Mouse (Mus musculus) kidney, adult 18-20 months (tissue): Measurements from ENCODE around the gene Exoc6.
A peak's percentile ranks its signal among the peaks of the same experiment; 100 is the strongest.

ENCODE experiments used
- DNase-seq: peaks from one replicate; pipeline ENCODE4 v3.0.0; 2021

Gene Exoc6

DNA sequence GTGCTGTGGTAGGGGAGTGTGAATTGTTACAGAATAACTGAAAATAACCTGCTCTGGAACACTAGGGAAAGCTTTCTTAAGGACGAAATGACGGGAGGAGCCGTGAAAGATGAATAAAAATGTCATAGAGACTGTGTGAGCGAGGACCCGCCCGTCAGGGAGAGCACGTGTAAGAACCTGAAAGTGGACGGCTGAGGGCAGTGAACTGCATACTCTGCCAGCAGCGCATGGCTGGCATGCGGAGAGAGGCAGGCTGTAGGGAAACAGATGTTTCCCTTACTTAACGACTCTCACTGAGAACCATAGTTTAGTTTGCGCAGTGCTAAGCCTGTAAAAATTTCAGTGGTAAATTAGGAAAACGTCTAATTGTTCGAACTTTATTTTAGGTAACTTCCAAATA, 35.0 kb downstream of the Exoc6 start:
- DNase-seq = no peak

DNA sequence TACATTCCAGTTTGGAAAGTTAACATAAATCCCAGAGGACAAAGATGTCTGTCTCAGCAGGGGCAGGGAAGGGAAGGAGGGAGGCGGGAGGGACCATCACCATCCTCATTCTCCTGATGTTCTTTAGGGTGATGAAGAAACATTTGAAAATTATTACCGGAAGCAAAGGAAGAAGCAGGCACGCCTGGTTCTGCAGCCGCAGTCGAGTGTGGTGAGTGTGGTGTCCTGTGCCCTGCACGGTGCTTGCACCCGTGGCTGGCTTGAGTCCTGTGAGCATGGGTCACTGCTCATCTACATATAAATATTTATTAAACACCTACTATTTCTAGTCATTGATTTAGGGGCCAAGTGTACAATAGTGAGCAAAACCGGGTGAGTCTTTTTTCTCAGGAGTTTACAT, 35.5 kb downstream of the Exoc6 start:
- DNase-seq = peak; percentile 23

DNA sequence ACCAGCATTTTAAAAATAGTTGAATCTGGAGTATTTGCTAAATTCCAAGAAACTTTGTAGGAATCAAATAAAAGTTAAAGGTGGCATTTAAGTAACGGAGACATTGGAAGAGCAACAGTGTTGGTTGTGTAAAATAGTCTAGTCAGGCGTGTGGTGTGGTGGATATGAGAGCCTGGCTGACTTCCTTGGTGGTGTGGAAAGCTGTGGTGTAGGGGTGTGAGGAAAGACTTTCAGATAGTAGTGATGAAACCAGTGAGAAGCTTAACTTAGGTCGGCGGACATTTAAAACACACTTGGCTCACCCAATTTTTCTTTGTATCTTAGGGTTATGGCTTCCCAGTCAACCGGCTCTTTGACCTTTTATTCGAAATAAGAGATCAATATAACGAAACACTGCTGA, 40.3 kb downstream of the Exoc6 start:
- DNase-seq = no peak

DNA sequence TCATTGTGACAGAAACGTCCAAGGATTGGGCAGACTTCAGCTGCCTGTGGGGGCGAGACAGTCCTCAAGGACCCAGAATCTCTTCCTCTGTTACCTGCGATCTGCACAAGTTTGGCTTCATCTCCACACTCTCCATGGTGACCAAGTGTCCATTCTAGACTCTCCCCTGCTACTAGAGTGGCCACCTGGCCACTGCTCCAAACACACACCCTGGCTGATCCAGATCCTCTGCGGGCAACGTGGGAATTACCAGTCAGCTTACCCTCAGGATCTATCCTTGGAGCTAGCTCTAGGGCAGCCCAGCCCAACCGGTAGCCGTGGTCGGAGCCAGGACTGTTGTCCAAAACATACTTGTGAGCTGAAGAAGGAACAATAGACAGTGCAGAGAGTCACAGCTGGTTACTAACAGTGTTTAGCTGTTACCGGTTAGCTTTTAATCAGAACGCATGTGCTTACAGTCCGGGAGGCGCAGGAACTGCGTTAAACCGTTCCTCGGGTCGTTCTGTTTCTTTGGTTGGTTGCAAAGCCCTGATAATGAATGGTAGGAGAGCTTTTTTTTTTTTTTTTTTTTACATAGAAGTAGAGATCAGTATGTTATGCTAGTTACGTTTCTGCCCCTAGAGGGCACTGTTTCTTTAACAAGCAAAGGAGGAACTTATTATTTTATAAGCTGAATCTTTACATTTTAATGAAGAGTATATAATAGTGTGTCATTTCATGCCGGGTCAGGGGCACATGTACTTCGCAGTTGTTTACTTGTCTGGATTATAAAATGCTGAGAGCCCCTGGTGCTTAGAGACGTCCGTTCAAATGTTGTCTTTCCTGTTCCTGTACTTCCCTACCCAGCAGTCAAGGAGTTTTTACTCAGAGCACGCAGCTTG, 52.0 kb downstream of the Exoc6 start:
- DNase-seq = no peak

DNA sequence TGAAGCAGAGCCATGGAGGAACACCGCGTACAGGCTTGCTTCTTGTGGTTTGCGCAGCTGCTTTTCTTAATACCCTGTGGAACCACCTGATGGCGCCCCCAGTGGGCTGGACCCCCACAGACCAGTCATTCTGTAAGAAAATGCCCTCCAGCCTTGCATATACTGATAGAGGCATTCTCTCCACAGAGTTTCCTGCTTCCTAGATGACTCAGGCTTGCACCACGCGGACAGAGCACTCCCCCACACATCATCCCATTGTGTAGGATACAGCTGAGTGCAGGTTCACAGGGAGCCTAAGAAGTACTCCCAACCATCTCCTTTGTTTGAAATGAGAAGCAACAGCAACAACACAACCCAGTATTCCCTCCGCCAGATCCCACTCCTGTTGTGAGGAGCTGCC, 59.8 kb downstream of the Exoc6 start:
- DNase-seq = no peak

DNA sequence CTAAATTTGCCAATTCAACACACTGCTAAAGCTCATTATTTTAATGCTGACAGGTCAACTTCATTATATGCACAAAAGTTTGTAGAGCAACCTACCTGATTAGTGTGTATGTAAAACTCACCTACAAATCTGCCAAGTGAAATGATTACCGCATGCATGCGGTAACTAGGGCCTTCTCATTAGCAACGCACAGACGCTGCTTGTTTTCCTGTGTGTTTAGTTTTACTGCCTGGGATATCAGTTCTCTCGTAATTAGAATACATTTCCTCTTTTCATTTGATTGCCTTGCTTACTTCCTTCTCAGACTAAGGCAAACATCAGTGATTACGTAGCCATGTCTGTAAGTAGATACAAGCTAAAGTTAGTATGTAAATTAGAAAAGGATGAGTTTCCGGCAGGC, 62.7 kb downstream of the Exoc6 start:
- no peak for DNase-seq

DNA sequence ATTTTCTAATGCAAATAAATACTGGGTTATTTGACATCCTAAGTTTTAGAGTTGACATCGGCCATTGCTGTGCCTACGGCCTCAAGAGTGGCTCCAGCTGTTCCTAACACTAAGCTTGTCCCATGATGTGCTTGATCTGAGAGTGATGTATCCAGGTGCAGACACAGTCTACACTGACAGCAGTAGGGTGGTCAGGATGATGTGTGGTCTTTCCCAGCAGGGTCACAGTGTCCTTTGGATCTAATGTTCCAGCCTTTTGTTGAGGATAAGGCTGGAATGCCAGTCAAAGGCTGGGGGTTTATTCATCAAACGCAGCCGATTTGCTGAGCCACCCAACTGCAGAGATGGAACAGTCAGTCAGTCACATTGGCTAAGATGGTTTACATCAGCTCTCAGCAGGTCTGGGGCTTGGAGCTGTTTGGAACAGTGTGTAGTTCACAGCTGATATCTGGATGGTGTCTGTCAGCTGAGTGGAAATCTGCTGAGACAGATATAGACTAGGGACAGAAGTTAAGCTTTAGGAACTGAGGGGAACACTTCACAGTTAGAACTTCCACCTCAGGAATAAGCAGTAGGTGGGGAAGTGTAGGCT, 64.9 kb downstream of the Exoc6 start:
- no peak for DNase-seq

DNA sequence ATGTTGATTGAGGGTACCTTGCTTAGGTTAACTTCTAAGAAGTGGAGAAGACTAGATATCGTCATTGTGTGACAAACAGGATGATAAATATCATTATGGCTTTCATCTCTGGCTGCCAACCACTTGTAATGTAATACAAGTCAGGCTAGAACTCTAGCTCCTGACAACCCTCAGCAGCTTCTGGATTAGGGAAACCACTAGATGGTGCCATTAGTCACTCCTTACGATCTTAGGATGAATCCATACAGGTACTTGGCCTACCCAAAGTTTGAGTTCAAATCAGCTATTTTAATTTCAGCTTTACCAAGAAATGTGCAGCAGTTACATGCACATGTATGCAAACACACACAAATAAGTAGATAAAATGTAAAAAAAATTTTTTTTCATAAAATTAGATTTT, 97.8 kb downstream of the Exoc6 start:
- DNase-seq = no peak

DNA sequence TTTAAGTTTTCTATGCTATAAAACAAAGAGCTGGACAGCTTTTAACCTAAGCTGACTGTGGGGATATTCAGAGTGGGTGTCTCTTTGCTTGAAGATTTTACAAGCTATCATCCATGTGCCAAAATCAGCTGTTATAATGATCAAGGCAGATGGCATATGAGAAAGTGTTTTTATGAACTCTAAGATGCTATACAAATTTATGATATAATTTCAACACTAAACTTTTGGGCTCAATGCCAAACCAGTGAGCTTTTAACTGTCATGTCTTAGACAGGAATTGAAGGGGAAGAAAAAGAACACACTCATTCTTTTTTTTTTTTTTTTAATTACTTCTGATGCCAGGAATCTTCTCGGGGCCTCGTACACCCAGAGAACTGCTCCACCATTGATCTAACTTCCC, 100.3 kb downstream of the Exoc6 start:
- no peak for DNase-seq

DNA sequence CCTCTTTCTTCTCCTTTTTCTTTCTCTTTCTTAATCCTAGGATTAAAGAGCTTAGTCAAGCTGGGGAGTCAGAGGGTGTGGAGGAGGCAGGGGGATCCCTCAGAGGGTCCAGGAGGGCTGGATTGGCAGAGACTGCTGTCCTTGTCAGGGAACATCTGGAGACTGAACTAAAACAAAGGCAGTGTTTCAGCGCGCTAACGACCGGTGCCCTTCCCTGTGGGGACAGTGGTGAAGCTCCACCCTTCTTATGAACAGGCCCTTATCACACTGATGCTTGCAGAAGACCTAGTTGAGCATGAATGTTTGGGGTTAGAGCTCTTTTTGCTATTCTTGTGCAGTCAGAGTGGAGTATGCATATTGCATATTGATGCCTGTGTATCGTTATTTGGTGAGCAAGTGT, 103.8 kb downstream of the Exoc6 start:
- DNase-seq = no peak

DNA sequence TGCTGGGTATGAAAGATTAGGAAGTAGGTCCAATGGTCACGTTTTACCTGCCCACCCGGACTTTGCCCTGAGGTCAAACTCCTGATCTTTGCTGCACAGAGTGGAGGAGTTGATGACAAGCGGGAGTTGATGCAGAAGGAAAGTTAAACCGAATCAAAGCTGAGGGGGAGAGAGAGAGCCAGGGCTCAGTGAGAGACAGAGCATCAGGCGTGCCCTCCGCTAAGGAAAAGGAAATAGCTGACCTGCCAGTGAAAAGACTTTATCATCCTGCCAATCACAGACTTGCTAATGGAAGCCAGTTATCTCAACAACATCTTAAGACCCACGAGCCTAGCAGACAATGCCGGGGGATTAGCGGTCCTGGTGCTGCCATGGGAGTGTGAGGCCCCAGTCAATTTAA, 106.2 kb downstream of the Exoc6 start:
- DNase-seq = peak; percentile 51

DNA sequence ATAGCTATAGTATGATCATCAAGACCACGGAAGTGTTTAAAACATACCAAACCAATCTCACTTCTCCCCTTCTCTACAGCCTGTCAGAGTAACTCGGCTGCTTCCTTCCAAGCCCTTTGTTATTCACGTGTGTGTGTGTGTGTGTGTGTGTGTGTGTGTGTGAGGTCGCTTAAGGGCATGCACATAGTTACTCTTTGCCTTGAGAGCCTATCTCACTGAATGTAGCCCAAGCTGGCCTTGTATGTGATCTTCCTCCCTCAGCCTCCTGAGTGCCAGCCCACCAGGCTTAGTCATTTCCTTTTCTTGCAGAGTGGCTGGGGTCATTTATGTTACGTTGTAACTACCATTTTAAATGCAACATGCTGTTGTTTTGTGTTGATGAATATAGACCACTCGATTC, 115.0 kb downstream of the Exoc6 start:
- no peak for DNase-seq

DNA sequence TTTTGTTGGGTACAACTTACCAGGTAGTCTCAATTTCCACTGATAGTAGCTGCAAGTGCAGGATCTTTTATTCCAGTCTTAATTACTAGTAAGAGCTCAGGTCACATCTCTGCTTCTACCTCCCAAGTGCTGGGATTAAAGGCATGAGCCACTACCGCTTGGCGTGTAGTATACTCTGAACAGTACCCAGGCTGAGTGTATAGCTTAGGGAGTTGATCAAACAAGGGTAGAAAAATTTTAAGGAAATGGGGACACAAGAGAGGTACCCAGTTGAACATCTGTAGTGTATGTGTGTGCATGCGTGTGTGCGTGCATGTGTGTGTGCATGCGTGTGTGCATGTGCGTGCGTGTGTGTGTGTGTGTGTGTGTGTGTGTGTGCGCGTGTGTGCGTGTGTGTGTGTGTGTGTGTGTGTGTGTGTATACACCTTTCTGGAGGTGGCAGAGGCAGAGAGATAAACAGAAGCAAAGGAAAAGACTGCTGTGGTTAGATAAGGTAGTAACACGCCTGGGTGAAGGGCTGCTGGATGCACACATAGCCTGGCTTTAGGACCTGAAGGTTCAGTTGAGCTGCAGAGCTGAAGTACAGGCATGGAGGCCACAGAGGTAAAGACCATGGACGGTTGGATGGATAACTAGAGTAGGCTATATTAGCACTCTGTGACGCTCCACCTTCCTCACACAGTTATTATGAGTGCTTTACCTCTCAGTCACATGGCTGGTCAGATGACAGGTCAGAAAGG, 117.8 kb downstream of the Exoc6 start:
- no peak for DNase-seq

DNA sequence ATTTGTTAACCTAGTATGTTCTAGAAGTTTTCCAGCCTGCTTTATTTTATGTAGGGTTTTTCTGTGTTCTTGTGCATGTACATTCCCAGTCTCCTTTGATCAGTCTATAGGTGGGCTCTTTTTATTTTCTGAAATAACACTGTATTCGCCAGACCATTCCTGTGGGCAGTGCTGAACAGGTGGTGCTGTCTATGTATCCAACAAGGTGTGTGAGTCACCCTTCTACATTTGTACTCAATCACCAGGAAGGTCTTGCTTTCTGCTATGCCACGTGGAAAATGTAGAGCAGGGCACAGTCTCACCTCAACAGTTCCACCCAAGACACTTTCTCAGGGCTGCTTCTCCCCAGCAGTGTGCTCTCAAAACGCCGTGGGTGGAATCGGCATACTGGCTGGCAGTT, 118.4 kb downstream of the Exoc6 start:
- no peak for DNase-seq

DNA sequence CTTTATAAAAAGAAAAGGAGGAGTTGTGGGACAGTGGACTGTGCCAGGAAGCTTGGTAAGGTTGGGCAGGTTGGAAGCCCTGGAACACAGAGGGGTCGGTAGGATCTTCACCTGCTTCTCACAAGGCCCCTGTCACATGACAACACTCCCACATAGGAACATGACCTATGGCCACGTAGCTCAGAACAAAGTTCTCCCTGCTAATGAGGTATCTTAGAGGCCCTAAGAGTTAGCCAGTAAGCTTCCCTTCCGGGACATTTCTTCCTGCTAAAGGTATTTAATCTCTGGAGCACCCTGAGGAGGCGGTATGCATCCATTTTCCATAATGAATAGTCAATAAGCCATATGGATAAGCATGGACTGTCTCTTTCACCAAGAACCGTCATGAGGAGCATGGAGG, 119.3 kb downstream of the Exoc6 start:
- DNase-seq = no peak

DNA sequence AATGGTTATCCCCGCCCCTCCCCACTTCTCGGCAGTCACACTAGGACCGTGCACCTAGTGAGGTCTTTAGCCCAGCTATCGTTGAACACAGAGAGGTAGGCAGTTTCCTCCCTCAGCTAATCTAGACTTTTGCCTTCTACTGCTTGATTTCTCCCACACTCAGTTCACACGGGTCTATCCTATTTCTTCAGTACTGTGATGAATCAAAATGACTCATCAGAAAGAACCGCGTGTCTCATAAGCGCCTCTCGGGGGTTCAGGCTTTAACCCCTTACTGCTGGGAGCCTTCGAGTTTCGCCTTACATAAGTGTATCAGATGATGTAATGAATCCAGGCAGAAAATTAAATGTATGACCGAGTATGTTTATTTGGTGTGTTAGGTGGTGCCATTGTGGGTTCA, 123.2 kb downstream of the Exoc6 start:
- DNase-seq = no peak

DNA sequence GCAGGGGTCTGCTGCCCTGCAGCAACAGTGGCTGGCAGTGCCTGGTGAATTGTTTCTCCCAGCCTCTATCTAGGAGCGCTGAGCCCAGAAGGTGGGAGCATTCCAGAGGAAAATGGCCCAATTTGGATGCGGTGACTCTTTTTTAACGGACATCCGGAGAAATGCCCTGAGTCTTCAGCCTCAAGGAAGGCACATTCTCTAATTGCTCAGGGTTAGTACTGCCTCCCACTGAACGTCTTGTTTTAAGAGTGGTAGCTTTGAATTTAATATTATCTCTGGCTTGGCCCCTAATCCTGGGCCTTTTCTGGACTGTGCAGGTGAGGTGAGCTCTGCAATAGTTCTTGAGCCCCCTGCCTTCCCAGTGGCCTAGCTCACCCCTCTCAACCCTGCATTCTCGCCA, 135.1 kb downstream of the Exoc6 start, which contains the start of gene Cyp26c1:
TSS of gene Cyp26c1 (plus strand) at position 301 of the 400 bp plus-strand sequence.
- no peak for DNase-seq

DNA sequence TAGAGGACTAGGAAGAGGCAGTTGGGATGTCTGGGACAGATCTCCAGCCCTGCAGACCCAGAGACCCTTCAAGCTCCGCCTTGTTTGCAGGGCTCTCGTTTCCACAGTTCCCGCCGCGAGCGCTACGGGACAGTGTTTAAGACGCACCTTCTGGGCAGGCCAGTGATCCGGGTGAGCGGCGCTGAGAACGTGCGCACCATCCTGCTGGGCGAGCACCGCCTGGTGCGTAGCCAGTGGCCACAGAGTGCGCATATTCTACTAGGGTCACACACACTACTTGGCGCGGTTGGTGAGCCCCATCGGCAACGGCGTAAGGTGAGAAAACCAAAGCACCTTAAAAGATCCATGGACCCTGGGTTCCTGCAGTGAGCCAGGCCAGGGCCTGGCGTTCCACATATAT, 136.1 kb downstream of the Exoc6 start:
- no peak for DNase-seq

DNA sequence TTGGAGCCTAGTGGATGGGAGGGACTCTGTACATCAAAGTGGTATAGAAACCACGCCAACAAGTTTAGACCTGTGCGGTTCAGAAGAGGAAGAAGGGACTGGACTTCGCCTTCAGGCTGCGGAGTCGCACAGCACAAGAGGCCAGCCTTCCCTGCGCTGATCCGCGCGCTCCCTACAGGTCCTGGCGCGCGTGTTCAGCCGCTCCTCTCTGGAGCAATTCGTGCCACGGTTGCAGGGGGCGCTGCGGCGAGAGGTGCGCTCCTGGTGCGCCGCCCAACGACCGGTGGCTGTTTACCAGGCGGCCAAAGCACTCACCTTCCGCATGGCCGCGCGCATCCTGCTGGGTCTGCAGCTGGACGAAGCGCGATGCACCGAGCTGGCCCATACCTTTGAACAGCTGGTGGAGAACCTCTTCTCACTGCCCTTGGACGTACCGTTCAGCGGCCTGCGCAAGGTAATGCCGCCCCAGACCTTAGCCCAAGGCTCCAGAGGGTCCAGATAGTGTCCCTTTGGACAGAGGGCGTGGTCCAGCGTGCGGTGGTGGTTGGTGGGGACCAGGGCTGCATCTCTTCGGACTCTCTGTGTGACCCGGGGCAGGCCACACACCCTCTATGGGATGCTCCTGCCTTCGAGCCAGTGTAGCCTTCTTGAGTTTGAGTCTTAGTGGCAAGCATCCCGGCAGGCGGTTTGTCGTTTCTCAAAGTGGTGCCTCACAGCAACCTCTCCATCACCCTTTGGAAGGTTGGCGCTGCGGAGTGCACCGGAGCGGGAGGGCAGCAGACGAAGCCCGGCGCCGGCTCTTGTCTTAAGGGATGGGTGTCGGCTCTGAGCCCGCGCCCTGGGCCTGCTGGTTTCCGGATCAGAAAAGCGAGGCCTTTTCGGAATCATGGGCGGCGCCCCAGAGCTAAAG, 137.0 kb downstream of the Exoc6 start:
- no peak for DNase-seq

DNA sequence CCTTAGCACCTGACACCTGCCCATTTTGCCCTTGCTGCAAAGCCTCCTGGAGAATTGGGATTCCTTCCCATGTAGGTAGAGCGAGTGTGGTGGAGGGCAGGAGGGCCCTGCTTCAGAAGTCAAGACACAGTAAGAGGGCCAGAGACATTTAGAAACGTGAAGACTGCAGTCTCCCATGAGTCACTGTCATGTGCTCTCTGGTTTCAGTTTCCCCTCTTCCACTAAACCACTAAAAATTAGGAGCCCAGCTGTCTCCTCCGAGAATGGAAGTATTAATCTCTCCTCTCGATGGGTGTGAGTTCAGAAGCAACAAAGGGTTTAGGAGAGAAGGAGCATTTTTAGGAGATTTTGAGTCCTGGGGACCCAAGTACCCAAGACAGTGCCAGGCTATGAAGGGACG, 139.3 kb downstream of the Exoc6 start:
- no peak for DNase-seq

DNA sequence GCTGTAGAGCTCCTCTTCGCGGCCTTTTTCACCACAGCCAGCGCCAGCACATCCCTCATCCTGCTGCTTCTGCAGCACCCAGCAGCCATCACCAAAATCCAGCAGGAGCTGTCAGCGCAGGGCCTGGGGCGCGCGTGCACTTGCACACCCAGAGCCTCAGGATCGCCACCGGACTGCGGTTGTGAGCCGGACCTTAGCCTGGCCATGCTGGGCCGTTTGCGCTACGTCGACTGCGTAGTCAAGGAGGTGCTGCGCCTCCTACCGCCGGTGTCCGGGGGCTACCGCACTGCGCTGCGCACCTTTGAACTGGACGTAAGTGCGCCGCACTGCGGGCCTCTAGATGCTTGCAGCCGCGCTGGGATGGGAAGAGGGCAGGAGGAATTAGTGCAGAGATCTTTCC, 140.5 kb downstream of the Exoc6 start:
- no peak for DNase-seq

DNA sequence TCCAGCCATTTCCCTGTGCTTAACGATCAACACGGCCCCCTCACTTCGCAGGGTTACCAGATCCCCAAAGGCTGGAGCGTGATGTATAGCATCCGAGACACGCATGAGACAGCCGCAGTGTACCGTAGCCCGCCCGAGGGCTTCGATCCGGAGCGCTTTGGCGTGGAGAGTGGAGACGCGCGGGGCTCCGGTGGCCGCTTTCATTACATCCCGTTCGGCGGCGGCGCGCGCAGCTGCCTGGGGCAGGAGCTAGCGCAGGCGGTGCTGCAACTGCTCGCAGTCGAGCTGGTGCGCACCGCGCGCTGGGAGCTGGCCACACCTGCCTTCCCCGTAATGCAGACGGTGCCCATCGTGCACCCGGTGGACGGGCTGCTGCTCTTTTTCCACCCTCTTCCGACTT, 142.7 kb downstream of the Exoc6 start:
- no peak for DNase-seq

DNA sequence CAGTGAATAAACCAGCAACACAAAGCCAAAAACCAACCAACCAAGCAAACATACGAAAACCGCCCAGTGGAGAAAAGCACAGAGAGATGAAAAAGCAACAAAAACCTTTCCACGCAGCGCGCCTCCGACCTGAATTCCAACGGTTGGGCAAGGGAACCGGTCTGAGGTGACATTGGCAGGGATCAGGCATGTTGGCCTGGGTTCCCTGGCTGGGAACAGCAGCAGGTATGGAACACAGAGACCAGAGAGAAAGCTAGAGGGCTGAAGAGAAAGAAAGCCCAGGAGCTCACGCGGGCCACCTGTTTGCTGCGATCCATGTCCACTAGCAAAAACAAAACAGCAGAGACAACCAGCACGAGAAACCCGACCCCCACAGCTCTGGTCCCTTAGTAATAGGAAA, 144.9 kb downstream of the Exoc6 start:
- no peak for DNase-seq
